Mouse (Mus musculus) myocyte (in vitro differentiated cells): ENCODE results near the gene Htr2a.

Experiments used
- CEBPB ChIP-seq: IDR thresholded peaks from 2 replicates; pipeline ENCODE4 v1.6.1; 2011; ENCODE audit warnings: mild to moderate bottlenecking, moderate library complexity; ENCODE audit not compliant: poor library complexity, insufficient read depth, severe bottlenecking
- MAX ChIP-seq: IDR thresholded peaks from one replicate; pipeline ENCODE4 v1.6.1; 2011; ENCODE audit warnings: low read depth, mild to moderate bottlenecking, control low read depth
- MYOD1 ChIP-seq, 3 experiments: IDR thresholded peaks; one replicate each; pipeline ENCODE4 v1.6.1; 2011; ENCODE audit warnings: control low read depth in 2 of 3, low read depth in 2 of 3, mild to moderate bottlenecking in 2 of 3, moderate library complexity in 1 of 3; ENCODE audit not compliant: insufficient read length in 2 of 3, control insufficient read depth in 1 of 3
- POLR2A ChIP-seq: IDR thresholded peaks from one replicate; pipeline ENCODE4 v1.6.1; 2011; ENCODE audit warnings: low read depth, mild to moderate bottlenecking, control low read depth, moderate library complexity; ENCODE audit not compliant: insufficient read length
- POLR2AphosphoS2 ChIP-seq: IDR thresholded peaks from one replicate; pipeline ENCODE4 v1.6.1; 2011; ENCODE audit warnings: low read depth, control low read depth; ENCODE audit not compliant: insufficient read length
- REST ChIP-seq: IDR thresholded peaks from one replicate; pipeline ENCODE4 v1.6.1; 2011; ENCODE audit warnings: mild to moderate bottlenecking, control low read depth, moderate library complexity; ENCODE audit not compliant: insufficient read depth, insufficient read length
- TCF3 ChIP-seq: IDR thresholded peaks from one replicate; pipeline ENCODE4 v1.6.1; 2011; ENCODE audit warnings: low read depth, control low read depth; ENCODE audit not compliant: insufficient read length

GRCm38 (mm10) chr14:74611326-74611725, 29.3 kb upstream of the Htr2a start:
- TF ChIP-seq REST, result no peak
- TF ChIP-seq POLR2A, result no peak
- no peak for TF ChIP-seq MAX
- no peak for TF ChIP-seq CEBPB
- TF ChIP-seq POLR2AphosphoS2, result no peak
- no peak for TF ChIP-seq TCF3
- no peak for TF ChIP-seq MYOD1 (IDR thresholded peaks at IDR 0.05; ENCODE audit: control insufficient read depth in 1 of 3, insufficient read length in 2 of 3, low read depth in 2 of 3)
